ENCODE assay signal across 20 mouse cellular contexts in genomic region chr7:113818116-113818515, GRCm38 (mm10). TPM values are rescaled to one million over a fixed set of nuclear protein-coding genes. Genes with fewer than 3 reads are reported as not detected.
DNase-seq lines count a peak whose midpoint lies in the region; ATAC-seq lines count a peak whose summit lies in the region.
"Had no signal": no experiment of that assay in that cellular context is flagged by ENCODE, and none has a peak within 500 bp of the region (broad histone marks: within the 10 kb centered on the region; RNA-seq: fewer than 3 reads in every experiment).

No protein-coding gene starts in this region.

- peak; percentile 32 for DNase-seq in embryonic facial prominence, embryonic 14.5 days (ENCODE audit: low spot score)
- DNase-seq in embryonic facial prominence, embryonic 10.5 days (ENCODE audit: low spot score) = no peak
- DNase-seq in hindbrain, embryonic 11.5 days (ENCODE audit: low spot score) = peak; percentile 10
- DNase-seq in c-Kit-positive CD71-positive TER-119-positive erythroid progenitor cells, embryonic 14.5 days (ENCODE audit: low spot score) = peak; percentile 35
- DNase-seq: embryo, embryonic 11 days; gastrocnemius, adult 2 months; lung, postnatal 10 days; retina, postnatal 1 day; thymus, adult 2 months had no signal

- ATAC-seq in embryonic facial prominence, embryonic 14.5 days (ENCODE audit: low read depth) = no peak
- no peak for ATAC-seq in hindbrain, embryonic 11.5 days (ENCODE audit: low FRiP score)
- ATAC-seq in hindbrain, embryonic 13.5 days (ENCODE audit: low FRiP score) = no peak
- peak; percentile 76 for ATAC-seq in liver, embryonic 16.5 days (ENCODE audit: low read depth)
- no peak for ATAC-seq in kidney, embryonic 16.5 days (ENCODE audit: low FRiP score, low TSS enrichment)
- ATAC-seq: activated CD4-positive, CD25-positive, alpha-beta regulatory T cell, adult 4 months; forebrain, embryonic 16.5 days; inflammation-experienced regulatory T-cells, adult 6 months had no signal

- H3K9ac ChIP-seq in embryonic facial prominence, embryonic 14.5 days (ENCODE audit: low read depth, low read length) = no peak overlapping the region
- no peak overlapping the region for H3K9ac ChIP-seq in hindbrain, embryonic 11.5 days (ENCODE audit: low read depth, low read length)
- no peak overlapping the region for H3K9ac ChIP-seq in hindbrain, embryonic 13.5 days
- no peak overlapping the region for H3K9ac ChIP-seq in liver, embryonic 16.5 days (ENCODE audit: low read depth, low read length)
- no peak overlapping the region for H3K9ac ChIP-seq in kidney, embryonic 16.5 days (replicated peaks; ENCODE audit: low read length)
- H3K9ac ChIP-seq: limb, embryonic 13.5 days had no signal

- 0 out of 2 replicates have a peak, but pooled peaks cover 6% of the 10 kb centered on the region for H3K4me1 ChIP-seq in embryonic facial prominence, embryonic 14.5 days (ENCODE audit: control insufficient read depth, insufficient read depth, low read length)
- peaks cover 12% of the 10 kb centered on the region for H3K4me1 ChIP-seq in embryonic facial prominence, embryonic 10.5 days
- no peaks in the 10 kb centered on the region for H3K4me1 ChIP-seq in hindbrain, embryonic 11.5 days (replicated peaks; ENCODE audit: control insufficient read depth, insufficient read depth, low read length)
- H3K4me1 ChIP-seq in hindbrain, embryonic 13.5 days (replicated peaks) = peaks cover 18% of the 10 kb centered on the region
- no peaks in the 10 kb centered on the region; the same call in none of the 2 replicates for H3K4me1 ChIP-seq in liver, embryonic 16.5 days (ENCODE audit: control insufficient read depth, low read depth, low read length)
- H3K4me1 ChIP-seq in kidney, embryonic 16.5 days (ENCODE audit: insufficient read depth, low read length) = no peaks in the 10 kb centered on the region
- H3K4me1 ChIP-seq: limb, embryonic 13.5 days had no signal

- H3K4me3 ChIP-seq in embryonic facial prominence, embryonic 14.5 days (ENCODE audit: low read depth, low read length) = no peak overlapping the region
- no peak overlapping the region for H3K4me3 ChIP-seq in embryonic facial prominence, embryonic 10.5 days
- H3K4me3 ChIP-seq in hindbrain, embryonic 11.5 days (ENCODE audit: low read depth, low read length) = no peak overlapping the region
- no peak overlapping the region for H3K4me3 ChIP-seq in hindbrain, embryonic 13.5 days
- H3K4me3 ChIP-seq in liver, embryonic 16.5 days (ENCODE audit: low read depth, low read length) = no peak overlapping the region
- no peak overlapping the region for H3K4me3 ChIP-seq in kidney, embryonic 16.5 days (ENCODE audit: low read length)
- H3K4me3 ChIP-seq: gastrocnemius, adult 2 months; layer of hippocampus, adult 2 months; left cerebral cortex, adult 2 months; limb, embryonic 13.5 days had no signal

- H3K36me3 ChIP-seq in embryonic facial prominence, embryonic 14.5 days (ENCODE audit: control insufficient read depth, insufficient read depth, low read length) = no peaks in the 10 kb centered on the region
- H3K36me3 ChIP-seq in embryonic facial prominence, embryonic 10.5 days (replicated peaks) = no peaks in the 10 kb centered on the region
- H3K36me3 ChIP-seq in hindbrain, embryonic 11.5 days (ENCODE audit: control insufficient read depth, insufficient read depth, low read length) = no peaks in the 10 kb centered on the region
- no peaks in the 10 kb centered on the region for H3K36me3 ChIP-seq in hindbrain, embryonic 13.5 days
- H3K36me3 ChIP-seq in liver, embryonic 16.5 days (ENCODE audit: control insufficient read depth, insufficient read depth) = no peaks in the 10 kb centered on the region
- H3K36me3 ChIP-seq in kidney, embryonic 16.5 days (ENCODE audit: insufficient read depth, low read length) = no peaks in the 10 kb centered on the region
- H3K36me3 ChIP-seq: limb, embryonic 13.5 days had no signal

- H3K4me2 ChIP-seq in embryonic facial prominence, embryonic 14.5 days (ENCODE audit: low read depth, low read length) = no peak overlapping the region
- no peak overlapping the region for H3K4me2 ChIP-seq in hindbrain, embryonic 11.5 days (replicated peaks; ENCODE audit: low read depth, low read length)
- no peak overlapping the region for H3K4me2 ChIP-seq in hindbrain, embryonic 13.5 days
- H3K4me2 ChIP-seq in liver, embryonic 16.5 days (ENCODE audit: low read depth, low read length) = no peak overlapping the region
- H3K4me2 ChIP-seq in kidney, embryonic 16.5 days (replicated peaks; ENCODE audit: low read depth, low read length) = no peak overlapping the region
- H3K4me2 ChIP-seq: limb, embryonic 13.5 days; midbrain, embryonic 11.5 days had no signal

- H3K9me3 ChIP-seq in embryonic facial prominence, embryonic 14.5 days (ENCODE audit: control insufficient read depth, low read length) = no peaks in the 10 kb centered on the region
- no peaks in the 10 kb centered on the region for H3K9me3 ChIP-seq in embryonic facial prominence, embryonic 10.5 days
- H3K9me3 ChIP-seq in hindbrain, embryonic 11.5 days (ENCODE audit: control insufficient read depth, low read length) = no peaks in the 10 kb centered on the region
- no peaks in the 10 kb centered on the region for H3K9me3 ChIP-seq in hindbrain, embryonic 13.5 days
- no peaks in the 10 kb centered on the region for H3K9me3 ChIP-seq in liver, embryonic 16.5 days (replicated peaks; ENCODE audit: control insufficient read depth, low read length)
- no peaks in the 10 kb centered on the region for H3K9me3 ChIP-seq in kidney, embryonic 16.5 days (ENCODE audit: low read length)
- H3K9me3 ChIP-seq: limb, embryonic 13.5 days had no signal

- no peak overlapping the region for H3K27ac ChIP-seq in embryonic facial prominence, embryonic 14.5 days (replicated peaks; ENCODE audit: low read depth, low read length)
- no peak overlapping the region for H3K27ac ChIP-seq in embryonic facial prominence, embryonic 10.5 days (replicated peaks)
- H3K27ac ChIP-seq in hindbrain, embryonic 11.5 days (ENCODE audit: low read depth, low read length) = no peak overlapping the region
- no peak overlapping the region for H3K27ac ChIP-seq in hindbrain, embryonic 13.5 days
- H3K27ac ChIP-seq in liver, embryonic 16.5 days (ENCODE audit: low read length) = no peak overlapping the region
- H3K27ac ChIP-seq in kidney, embryonic 16.5 days (ENCODE audit: low read length) = no peak overlapping the region
- H3K27ac ChIP-seq: gastrocnemius, adult 2 months; kidney, postnatal 0 days; layer of hippocampus, adult 2 months; left cerebral cortex, adult 2 months; limb, embryonic 13.5 days had no signal

- H3K27me3 ChIP-seq in embryonic facial prominence, embryonic 14.5 days (replicated peaks; ENCODE audit: control insufficient read depth, insufficient read depth, low read length) = no peaks in the 10 kb centered on the region
- peaks cover 12% of the 10 kb centered on the region for H3K27me3 ChIP-seq in embryonic facial prominence, embryonic 10.5 days (replicated peaks; ENCODE audit: low read depth, poor library complexity, severe bottlenecking)
- H3K27me3 ChIP-seq in hindbrain, embryonic 11.5 days (ENCODE audit: control insufficient read depth, insufficient read depth, low read length) = peaks cover 2% of the 10 kb centered on the region; the same call in 1 of the 2 replicates
- peaks cover 40% of the 10 kb centered on the region for H3K27me3 ChIP-seq in hindbrain, embryonic 13.5 days
- H3K27me3 ChIP-seq in liver, embryonic 16.5 days (ENCODE audit: control insufficient read depth, insufficient read depth, low read depth, low read length) = no peaks in the 10 kb centered on the region
- H3K27me3 ChIP-seq in kidney, embryonic 16.5 days (ENCODE audit: insufficient read depth, low read length) = no peaks in the 10 kb centered on the region
- H3K27me3 ChIP-seq: limb, embryonic 13.5 days had no signal

- 47% methylated on average over 6 of the region's 6 CpGs for WGBS in embryonic facial prominence, embryonic 14.5 days
- 68% methylated on average over 6 of the region's 6 CpGs for WGBS in embryonic facial prominence, embryonic 10.5 days
- WGBS in hindbrain, embryonic 11.5 days = 72% methylated on average over 6 of the region's 6 CpGs
- WGBS in hindbrain, embryonic 13.5 days = 64% methylated on average over 6 of the region's 6 CpGs
- WGBS in liver, embryonic 16.5 days (ENCODE audit: insufficient replicate concordance) = 26% methylated on average over 6 of the region's 6 CpGs
- 47% methylated on average over 6 of the region's 6 CpGs for whole genome bisulfite sequencing in kidney, embryonic 16.5 days

RNA-seq across cellular contexts. Expression of gene Spon1, which starts 52.3 kb away (rescaled TPM):
- 30.5 and 30.8 TPM in 2 replicates for polyA plus RNA-seq in embryonic facial prominence, embryonic 14.5 days (2014; fragmentation: Nextera tagmentation; extraction: Ambion mirVana)
- 22.3 and 22.8 TPM in 2 replicates for polyA plus RNA-seq in embryonic facial prominence, embryonic 10.5 days (2016; fragmentation: Nextera tagmentation; extraction: Ambion mirVana)
- polyA plus RNA-seq in hindbrain, embryonic 11.5 days (2014; fragmentation: Nextera tagmentation; extraction: Ambion mirVana) = 47.7 and 72.3 TPM in 2 replicates
- polyA plus RNA-seq in hindbrain, embryonic 13.5 days (2015; fragmentation: Nextera tagmentation; extraction: Ambion mirVana) = 82.8 and 104 TPM in 2 replicates
- 0.68 and 0.96 TPM in 2 replicates for polyA plus RNA-seq in liver, embryonic 16.5 days (2015; fragmentation: Nextera tagmentation; extraction: Ambion mirVana)
- 12.6 and 13.7 TPM in 2 replicates for polyA plus RNA-seq in kidney, embryonic 16.5 days (2015; fragmentation: Nextera tagmentation; extraction: Ambion mirVana)
